Mouse (Mus musculus) hindlimb bud, embryonic 11.5 days (tissue): ENCODE results near the gene Rassf5.
"Not testable (repeated sequence)": the region's sequence is repeated elsewhere in the genome, so short reads cannot be mapped to it uniquely, and the experiment has no call there.

ENCODE experiments used
- DNase-seq: peaks from one replicate; pipeline ENCODE4 v3.0.0-alpha.2; 2012; ENCODE audit warnings: low read depth, low spot score; ENCODE audit errors: extremely low spot score

Rassf5 gene

GRCm38 (mm10) chr1:131181642-131182527 lies 63.2 kb downstream of the Rassf5 start:
- no peak for DNase-seq

DNA sequence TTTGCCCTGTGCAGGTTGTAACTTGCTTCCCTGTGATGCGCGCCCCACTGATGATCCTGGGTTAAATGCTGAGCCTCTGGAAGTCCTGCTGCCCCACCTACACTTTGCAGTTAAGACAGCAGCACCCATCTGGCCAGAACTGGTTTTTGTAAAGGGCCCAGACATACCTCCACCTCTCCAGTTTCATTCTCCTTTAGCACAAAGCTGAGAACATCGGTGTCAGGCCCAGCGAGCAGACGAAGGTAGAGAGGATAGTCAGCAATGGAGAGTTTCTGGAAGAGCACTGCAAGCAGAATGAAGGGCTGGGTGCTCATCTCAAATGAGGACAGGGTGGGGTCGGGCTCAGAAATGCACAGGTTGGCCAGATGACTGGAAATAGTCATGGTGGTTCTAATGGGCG lies 64.7 kb downstream of the Rassf5 start:
- no peak for DNase-seq

DNA sequence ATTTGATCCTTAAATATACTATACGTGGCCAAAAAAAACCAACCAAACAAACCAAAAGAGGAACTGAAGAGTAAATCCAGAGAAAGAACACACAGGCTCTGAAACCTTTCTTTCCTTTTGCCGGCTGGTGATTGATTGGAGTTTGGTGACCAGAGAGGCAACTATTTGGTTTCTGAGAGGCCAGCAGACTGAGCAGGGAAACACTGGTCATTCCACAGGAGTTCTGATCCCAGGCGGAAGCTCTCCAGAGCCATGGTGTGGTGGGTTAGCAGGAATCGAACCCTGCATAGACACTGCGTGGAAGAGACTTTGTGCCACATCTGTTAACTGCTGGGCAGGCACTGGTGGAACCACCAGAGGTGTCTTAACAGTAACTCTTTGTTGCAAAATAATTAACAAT lies 67.0 kb downstream of the Rassf5 start:
- DNase-seq: no peak

- no peak for DNase-seq
Observed at GRCm38 (mm10) chr1:131177249-131177648, 67.8 kb downstream of the Rassf5 start.

- DNase-seq: no peak
Observed at GRCm38 (mm10) chr1:131175819-131176218, 69.2 kb downstream of the Rassf5 start.

DNA sequence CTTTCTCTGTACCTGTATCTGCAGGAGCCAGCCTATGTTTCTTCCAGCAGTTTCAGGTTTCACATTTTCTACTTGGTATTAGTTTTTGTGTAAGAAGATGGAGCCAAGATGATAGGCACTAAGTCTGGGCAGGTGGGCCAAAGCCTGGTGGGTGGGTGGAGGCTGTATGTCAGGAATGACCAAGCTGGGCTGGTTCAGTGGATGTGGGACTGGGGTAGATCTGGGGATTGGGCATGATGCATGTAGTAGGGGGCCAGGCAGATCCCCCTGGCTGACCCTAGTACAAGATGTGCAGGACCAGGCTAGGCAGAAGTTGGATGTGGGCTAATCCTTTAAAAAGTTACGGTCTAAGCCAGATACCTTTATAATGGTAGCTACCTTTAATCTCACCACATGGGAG lies 69.9 kb downstream of the Rassf5 start:
- no peak for DNase-seq

- DNase-seq: no peak
Observed at GRCm38 (mm10) chr1:131174299-131174861, 70.7 kb downstream of the Rassf5 start.

- DNase-seq: no peak
Observed at GRCm38 (mm10) chr1:131173809-131174208, 71.2 kb downstream of the Rassf5 start.

DNA sequence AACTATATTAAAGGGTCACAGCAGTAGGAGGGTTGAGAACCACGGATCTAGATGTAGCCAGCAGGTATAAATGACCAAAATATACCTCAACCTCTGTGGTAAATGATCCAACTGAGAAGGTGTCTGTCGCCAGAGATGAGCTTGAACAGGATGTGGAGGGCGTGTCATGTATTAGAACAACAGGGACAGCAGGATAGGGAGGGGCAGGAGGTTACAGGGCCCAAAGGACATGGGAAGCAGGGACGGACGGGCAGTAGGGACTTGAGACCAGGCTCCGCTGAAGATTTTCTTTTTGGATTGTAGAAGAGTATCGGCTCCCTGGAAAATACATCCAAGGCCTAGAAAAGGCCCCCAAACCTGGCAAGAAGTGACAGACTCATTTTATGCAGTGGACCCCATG lies 72.1 kb downstream of the Rassf5 start:
- DNase-seq: no peak

- no peak for DNase-seq
Observed at GRCm38 (mm10) chr1:131167612-131168011, 77.4 kb downstream of the Rassf5 start.

DNA sequence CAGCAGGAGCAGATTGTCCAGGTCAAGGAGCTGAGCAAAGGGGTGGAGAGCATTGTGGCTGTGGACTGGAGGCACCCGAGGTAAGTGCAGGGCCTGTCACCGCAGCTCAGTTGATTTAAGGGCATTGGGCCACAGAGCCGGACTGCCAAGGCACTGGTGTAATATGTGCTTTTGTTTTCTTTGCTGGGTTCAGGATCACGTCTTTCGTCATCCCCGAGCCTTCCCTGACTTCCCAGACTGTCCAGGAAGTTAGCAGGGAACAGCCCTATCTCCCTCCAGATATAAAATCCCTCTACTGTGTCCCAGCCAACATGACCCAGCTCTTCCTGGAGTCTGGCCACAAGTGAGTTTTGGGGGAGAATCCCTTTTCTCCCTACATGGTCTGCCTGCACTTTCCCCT lies 80.6 kb downstream of the Rassf5 start:
- DNase-seq: no peak

GRCm38 (mm10) chr1:131161091-131161490 lies 84.0 kb downstream of the Rassf5 start:
- DNase-seq: no peak

GRCm38 (mm10) chr1:131159573-131160327 lies 85.3 kb downstream of the Rassf5 start:
- DNase-seq: not testable (repeated sequence)

DNA sequence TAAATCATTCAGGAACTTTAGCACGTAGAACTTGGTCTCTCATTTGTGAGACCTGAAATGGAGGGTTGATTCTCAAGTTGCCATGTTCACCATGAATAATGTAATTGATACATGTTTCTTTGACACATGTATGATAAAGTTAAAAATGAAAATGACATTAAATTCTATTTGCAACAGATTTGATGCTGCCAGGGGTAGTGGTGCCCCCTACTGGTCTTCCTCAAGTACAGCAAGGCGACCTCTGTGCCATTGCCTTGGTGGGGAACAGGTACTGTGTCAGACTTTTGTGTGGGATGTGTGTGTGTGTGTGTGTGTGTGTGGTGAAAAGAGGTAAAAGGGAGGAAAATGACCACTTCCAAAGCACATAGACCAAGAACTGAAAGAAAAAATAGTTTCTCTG lies 89.6 kb downstream of the Rassf5 start:
- no peak for DNase-seq

DNA sequence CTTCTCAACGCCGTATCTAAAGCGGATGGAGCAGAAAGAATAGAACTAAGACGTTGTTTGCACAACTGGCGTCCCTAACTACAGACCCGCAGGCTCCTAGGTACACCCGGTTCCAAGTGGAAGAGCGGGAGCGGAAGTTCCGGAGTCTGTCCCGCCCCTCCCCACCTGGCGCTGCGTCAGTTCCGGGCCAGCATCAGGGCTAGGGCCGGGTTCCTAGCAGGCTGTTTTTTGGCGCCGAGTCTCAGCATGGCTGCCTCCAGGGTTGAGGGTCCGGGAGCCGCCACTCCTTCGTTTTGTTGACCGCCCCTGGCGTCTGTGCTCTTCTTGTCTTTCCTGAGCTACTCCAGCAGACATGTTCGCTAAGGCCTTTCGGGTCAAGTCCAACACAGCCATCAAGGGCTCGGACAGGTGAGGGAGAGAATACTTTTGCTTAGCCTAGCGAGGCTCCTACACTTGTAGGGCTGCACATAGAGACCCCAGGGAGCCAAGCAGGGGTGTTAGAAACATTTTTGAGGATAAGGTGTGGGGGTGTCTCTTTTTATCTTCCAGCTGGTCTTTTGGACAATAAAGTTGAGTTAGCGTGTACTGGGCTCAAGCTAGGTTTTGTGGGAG lies 91.9 kb downstream of the Rassf5 start, which contains the start of gene Eif2d:
Eif2d (plus strand) TSS at position 164 of the 612 bp plus-strand sequence.
- DNase-seq: peak; percentile 42

DNA sequence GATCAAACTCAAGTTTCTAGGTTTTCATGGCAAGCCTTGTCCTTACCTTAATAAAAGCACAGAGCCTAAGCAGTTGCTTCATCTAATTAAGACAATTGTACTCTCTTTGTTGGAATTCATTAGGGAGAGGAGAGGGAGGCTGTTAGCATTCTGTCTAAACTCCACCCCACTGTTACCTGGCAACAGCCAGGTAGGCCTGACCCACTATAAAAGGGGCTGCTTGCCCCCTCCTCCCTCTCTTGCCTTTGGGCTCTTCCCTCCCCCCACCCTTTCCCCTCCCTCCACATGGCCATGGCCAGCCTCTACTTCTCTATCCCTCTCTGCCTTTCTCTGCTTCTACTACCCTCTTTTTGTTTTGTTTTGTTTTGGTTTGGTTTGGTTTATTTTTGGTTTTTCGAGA lies 95.6 kb downstream of the Rassf5 start:
- DNase-seq: no peak

DNA sequence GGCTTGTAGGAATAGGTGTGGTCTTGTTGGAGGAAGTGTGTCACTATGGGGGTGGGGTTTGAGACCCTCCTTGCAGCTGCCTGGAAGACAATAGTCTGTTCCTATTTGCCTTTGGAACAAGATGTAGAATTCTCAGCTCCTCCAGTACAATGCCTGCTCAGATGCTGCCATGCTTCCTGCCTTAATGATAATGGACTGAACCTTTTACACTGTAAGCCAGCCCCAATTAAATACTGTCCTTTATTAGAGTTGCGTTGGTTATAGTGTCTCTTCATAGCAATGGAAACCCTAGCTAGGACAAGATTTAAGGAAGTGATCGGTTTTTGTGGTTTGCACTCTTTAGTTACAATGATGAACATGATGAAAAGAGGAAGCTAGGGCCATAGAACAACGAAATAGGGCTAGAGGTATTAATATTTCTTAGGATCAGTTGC lies 98.9 kb downstream of the Rassf5 start:
- DNase-seq: no peak

GRCm38 (mm10) chr1:131145222-131145621 lies 99.8 kb downstream of the Rassf5 start:
- not testable (repeated sequence) for DNase-seq

- no peak for DNase-seq
Observed at GRCm38 (mm10) chr1:131142472-131142871, 102.6 kb downstream of the Rassf5 start.

- no peak for DNase-seq
Observed at GRCm38 (mm10) chr1:131141449-131141848, 103.6 kb downstream of the Rassf5 start.
